Mouse (Mus musculus): ENCODE results near the gene Lrrfip1. TPM values are rescaled to one million over a fixed set of nuclear protein-coding genes. Genes with fewer than 3 reads are reported as not detected.

Gene Lrrfip1
- polyA plus RNA-seq, 1 experiment, result 74.1 TPM

- H3ac ChIP-seq (ENCODE audit: control insufficient read depth, insufficient read length, low read depth), result no peak overlapping the region
- H3K4me3 ChIP-seq (ENCODE audit: insufficient read depth, poor library complexity, severe bottlenecking), result no peak overlapping the region
- H3K79me2 ChIP-seq (ENCODE audit: control insufficient read depth, insufficient read depth), result peaks cover 99% of the 10 kb centered on the region
- H3K79me3 ChIP-seq (ENCODE audit: low read depth), result peaks cover 50% of the 10 kb centered on the region
- no peaks in the 10 kb centered on the region for H3K36me3 ChIP-seq (ENCODE audit: control insufficient read depth, insufficient read depth)
- H3K27me3 ChIP-seq (ENCODE audit: control insufficient read depth, insufficient read depth, insufficient read length), result no peaks in the 10 kb centered on the region
- TF ChIP-seq MYOD1 (IDR thresholded peaks at IDR 0.05; ENCODE audit: control insufficient read depth, insufficient read length, low read depth) (no peak), CTCF (IDR thresholded peaks at IDR 0.05; ENCODE audit: control insufficient read depth, insufficient read depth, insufficient read length) (no peak), USF1 (IDR thresholded peaks at IDR 0.05; ENCODE audit: low read depth) (no peak), MAX (IDR thresholded peaks at IDR 0.05) (no peak), CEBPB (IDR thresholded peaks at IDR 0.05; ENCODE audit: low read depth) (no peak), FOSL1 (IDR thresholded peaks at IDR 0.05; ENCODE audit: insufficient read depth, low read length, poor library complexity, severe bottlenecking) (no peak)
These were observed 11.7 kb downstream of the Lrrfip1 start for GRCm38 (mm10) chr1:91010216-91010615.

- H3K27me3 ChIP-seq (ENCODE audit: control insufficient read depth, insufficient read depth, insufficient read length), result no peaks in the 10 kb centered on the region
- no peaks in the 10 kb centered on the region for H3K36me3 ChIP-seq (ENCODE audit: control insufficient read depth, insufficient read depth)
- no peak overlapping the region for H3K4me3 ChIP-seq (ENCODE audit: insufficient read depth, poor library complexity, severe bottlenecking)
These were observed 12.2 kb downstream of the Lrrfip1 start for GRCm38 (mm10) chr1:91010716-91011115.

DNA sequence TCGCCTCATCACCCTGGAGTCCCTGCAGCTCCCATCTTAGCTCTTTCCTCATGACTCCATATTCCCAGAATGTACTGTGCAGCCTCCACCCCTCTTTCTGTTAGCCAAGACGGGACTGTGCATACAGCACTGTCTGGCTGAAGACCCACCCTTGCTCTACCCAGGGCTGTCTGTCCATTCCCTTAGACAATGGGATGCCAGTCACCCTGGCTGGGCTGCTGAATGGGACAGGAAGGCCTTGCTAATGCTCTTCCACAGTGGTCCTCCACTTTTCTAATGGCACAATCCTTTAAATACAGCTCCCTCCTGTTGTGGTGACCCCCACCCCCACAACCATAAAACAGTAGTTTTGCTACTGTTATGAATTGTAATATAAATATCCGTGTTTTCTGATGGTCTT lies 12.8 kb downstream of the Lrrfip1 start:
- Histone ChIP-seq H3K79me2 (ENCODE audit: control insufficient read depth, insufficient read depth) (peaks cover 99% of the 10 kb centered on the region), H3K27me3 (ENCODE audit: control insufficient read depth, insufficient read depth, insufficient read length) (no peaks in the 10 kb centered on the region), H3K4me3 (ENCODE audit: insufficient read depth, poor library complexity, severe bottlenecking) (no peak overlapping the region), H3K79me3 (ENCODE audit: low read depth) (peaks cover 49% of the 10 kb centered on the region), H3K36me3 (ENCODE audit: control insufficient read depth, insufficient read depth) (no peaks in the 10 kb centered on the region), H3ac (ENCODE audit: control insufficient read depth, insufficient read length, low read depth) (no peak overlapping the region)
- TF ChIP-seq USF1 (IDR thresholded peaks at IDR 0.05; ENCODE audit: low read depth) (no peak), FOSL1 (IDR thresholded peaks at IDR 0.05; ENCODE audit: insufficient read depth, low read length, poor library complexity, severe bottlenecking) (no peak), CTCF (IDR thresholded peaks at IDR 0.05; ENCODE audit: control insufficient read depth, insufficient read depth, insufficient read length) (no peak), CEBPB (IDR thresholded peaks at IDR 0.05; ENCODE audit: low read depth) (no peak), MYOG (IDR thresholded peaks at IDR 0.05; ENCODE audit: control insufficient read depth, extremely low read depth, insufficient read length) (no peak)

More at GRCm38 (mm10) chr1:91010716-91011115, 12.2 kb downstream of the Lrrfip1 start:
- no peak overlapping the region for H3ac ChIP-seq (ENCODE audit: control insufficient read depth, insufficient read length, low read depth)
- TF ChIP-seq MYOG (IDR thresholded peaks at IDR 0.05; ENCODE audit: control insufficient read depth, extremely low read depth, insufficient read length) (no peak), MYOD1 (IDR thresholded peaks at IDR 0.05; ENCODE audit: control insufficient read depth, insufficient read length, low read depth) (no peak), MAX (IDR thresholded peaks at IDR 0.05) (no peak), USF1 (IDR thresholded peaks at IDR 0.05; ENCODE audit: low read depth) (no peak), CTCF (IDR thresholded peaks at IDR 0.05; ENCODE audit: control insufficient read depth, insufficient read depth, insufficient read length) (no peak), FOSL1 (IDR thresholded peaks at IDR 0.05; ENCODE audit: insufficient read depth, low read length, poor library complexity, severe bottlenecking) (no peak), CEBPB (IDR thresholded peaks at IDR 0.05; ENCODE audit: low read depth) (no peak)
- peaks cover 100% of the 10 kb centered on the region for H3K79me2 ChIP-seq (ENCODE audit: control insufficient read depth, insufficient read depth)
- peaks cover 51% of the 10 kb centered on the region for H3K79me3 ChIP-seq (ENCODE audit: low read depth)

GRCm38 (mm10) chr1:91013803-91014202 lies 15.3 kb downstream of the Lrrfip1 start:
- H3K27me3 ChIP-seq (ENCODE audit: control insufficient read depth, insufficient read depth, insufficient read length), result no peaks in the 10 kb centered on the region
- no peak overlapping the region for H3ac ChIP-seq (ENCODE audit: control insufficient read depth, insufficient read length, low read depth)
- peaks cover 96% of the 10 kb centered on the region for H3K79me2 ChIP-seq (ENCODE audit: control insufficient read depth, insufficient read depth)
- H3K36me3 ChIP-seq (ENCODE audit: control insufficient read depth, insufficient read depth), result no peaks in the 10 kb centered on the region
- peaks cover 36% of the 10 kb centered on the region for H3K79me3 ChIP-seq (ENCODE audit: low read depth)
- no peak overlapping the region for H3K4me3 ChIP-seq (ENCODE audit: insufficient read depth, poor library complexity, severe bottlenecking)
- TF ChIP-seq CTCF (IDR thresholded peaks at IDR 0.05; ENCODE audit: control insufficient read depth, insufficient read depth, insufficient read length), result no peak
- no peak for TF ChIP-seq MYOD1 (IDR thresholded peaks at IDR 0.05; ENCODE audit: control insufficient read depth, insufficient read length, low read depth)
- no peak for TF ChIP-seq FOSL1 (IDR thresholded peaks at IDR 0.05; ENCODE audit: insufficient read depth, low read length, poor library complexity, severe bottlenecking)
- no peak for TF ChIP-seq MAX (IDR thresholded peaks at IDR 0.05)

- peaks cover 96% of the 10 kb centered on the region for H3K79me2 ChIP-seq (ENCODE audit: control insufficient read depth, insufficient read depth)
- H3K27me3 ChIP-seq (ENCODE audit: control insufficient read depth, insufficient read depth, insufficient read length), result no peaks in the 10 kb centered on the region
- no peak for TF ChIP-seq MYOG (IDR thresholded peaks at IDR 0.05; ENCODE audit: control insufficient read depth, extremely low read depth, insufficient read length)
- TF ChIP-seq CTCF (IDR thresholded peaks at IDR 0.05; ENCODE audit: control insufficient read depth, insufficient read depth, insufficient read length), result no peak
- TF ChIP-seq FOSL1 (IDR thresholded peaks at IDR 0.05; ENCODE audit: insufficient read depth, low read length, poor library complexity, severe bottlenecking), result no peak
- TF ChIP-seq USF1 (IDR thresholded peaks at IDR 0.05; ENCODE audit: low read depth), result no peak
- no peak for TF ChIP-seq CEBPB (IDR thresholded peaks at IDR 0.05; ENCODE audit: low read depth)
- no peak for TF ChIP-seq MAX (IDR thresholded peaks at IDR 0.05)
- no peak for TF ChIP-seq MYOD1 (IDR thresholded peaks at IDR 0.05; ENCODE audit: control insufficient read depth, insufficient read length, low read depth)
- H3ac ChIP-seq (ENCODE audit: control insufficient read depth, insufficient read length, low read depth), result no peak overlapping the region
- peaks cover 4% of the 10 kb centered on the region for H3K36me3 ChIP-seq (ENCODE audit: control insufficient read depth, insufficient read depth)
- H3K79me3 ChIP-seq (ENCODE audit: low read depth), result peaks cover 36% of the 10 kb centered on the region
- H3K4me3 ChIP-seq (ENCODE audit: insufficient read depth, poor library complexity, severe bottlenecking), result no peak overlapping the region
These were observed 17.0 kb downstream of the Lrrfip1 start for GRCm38 (mm10) chr1:91015571-91015970.

- Histone ChIP-seq H3K4me3 (ENCODE audit: insufficient read depth, poor library complexity, severe bottlenecking) (no peak overlapping the region), H3ac (ENCODE audit: control insufficient read depth, insufficient read length, low read depth) (no peak overlapping the region), H3K27me3 (ENCODE audit: control insufficient read depth, insufficient read depth, insufficient read length) (no peaks in the 10 kb centered on the region), H3K79me2 (ENCODE audit: control insufficient read depth, insufficient read depth) (peaks cover 91% of the 10 kb centered on the region), H3K79me3 (ENCODE audit: low read depth) (peaks cover 37% of the 10 kb centered on the region), H3K36me3 (ENCODE audit: control insufficient read depth, insufficient read depth) (peaks cover 4% of the 10 kb centered on the region)
- TF ChIP-seq MAX (IDR thresholded peaks at IDR 0.05) (no peak), FOSL1 (IDR thresholded peaks at IDR 0.05; ENCODE audit: insufficient read depth, low read length, poor library complexity, severe bottlenecking) (no peak), USF1 (IDR thresholded peaks at IDR 0.05; ENCODE audit: low read depth) (no peak), MYOG (IDR thresholded peaks at IDR 0.05; ENCODE audit: control insufficient read depth, extremely low read depth, insufficient read length) (no peak), CTCF (IDR thresholded peaks at IDR 0.05; ENCODE audit: control insufficient read depth, insufficient read depth, insufficient read length) (no peak), MYOD1 (IDR thresholded peaks at IDR 0.05; ENCODE audit: control insufficient read depth, insufficient read length, low read depth) (no peak), CEBPB (IDR thresholded peaks at IDR 0.05; ENCODE audit: low read depth) (no peak)
These were observed 18.7 kb downstream of the Lrrfip1 start for GRCm38 (mm10) chr1:91017111-91017758.

All from C2C12 (cell line).